Mouse (Mus musculus): ENCODE results near the gene Wbp2.

Wbp2 gene

DNA sequence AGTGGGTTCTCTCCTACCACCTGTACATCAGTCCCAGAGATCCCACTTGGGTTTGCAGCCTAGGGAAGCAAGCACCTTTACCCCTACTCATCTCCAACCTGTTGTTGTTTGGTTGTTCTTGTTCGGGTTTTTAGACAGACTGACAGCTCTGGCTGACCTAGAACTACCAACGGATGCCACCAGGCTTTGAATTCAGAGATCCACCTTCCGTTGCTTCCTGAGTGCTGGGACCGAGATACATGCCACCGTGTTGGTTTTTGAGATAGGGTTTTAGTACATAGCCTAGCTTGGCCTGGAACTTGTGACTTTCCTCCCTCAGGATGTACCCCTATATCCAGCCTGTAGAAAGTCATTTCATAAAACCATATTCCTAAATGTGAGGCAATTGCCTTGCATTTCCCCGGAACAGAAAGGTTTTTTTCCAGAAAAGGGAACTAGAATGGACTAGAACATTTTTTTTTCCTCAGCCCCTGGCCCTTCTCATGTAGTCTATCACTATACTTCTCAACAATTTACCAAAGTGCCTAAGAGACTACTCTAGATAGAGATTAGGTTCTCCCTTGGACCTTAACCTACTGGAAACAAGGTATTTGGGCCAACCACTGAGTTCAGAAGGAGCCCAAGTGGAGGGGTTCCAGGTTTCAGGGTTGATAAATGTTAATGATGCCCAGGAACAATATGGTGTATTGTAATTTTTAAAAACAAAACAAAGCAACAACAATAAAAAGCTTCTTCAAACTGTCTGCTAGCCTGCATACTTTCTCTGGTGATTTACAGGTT lies 57.5 kb downstream of the Wbp2 start:
- DNase-seq: peak; percentile 74

All from cerebellum, adult 9-10 months (tissue).